Mouse (Mus musculus) adrenal gland, adult 18-20 months (tissue): ENCODE data around the gene Cul9. TPM values are rescaled to one million over a fixed set of nuclear protein-coding genes. Genes with fewer than 3 reads are reported as not detected.
"Not testable (repeated sequence)": the region's sequence is repeated elsewhere in the genome, so short reads cannot be mapped to it uniquely, and the experiment has no call there.

Experiments
- DNase-seq, 2 experiments: peaks; one replicate each; pipeline ENCODE4 v3.0.0; 2021 to 2022; ENCODE audit warnings: low spot score in 2 of 2
- total RNA-seq, 2 experiments: library from RNA; stranded (reverse); gene quantifications; 1 replicate in 1 of 2; 2 replicates in 1 of 2; pipeline ENCODE4 v1.2.3; 2021

The Cul9 gene
- total RNA-seq, 2 experiments from 2014 or later: 24.8 to 30.1 TPM

- no peak for DNase-seq
Measured at GRCm38 (mm10) chr17:46505617-46506016, 40.6 kb downstream of the Cul9 start.

DNA sequence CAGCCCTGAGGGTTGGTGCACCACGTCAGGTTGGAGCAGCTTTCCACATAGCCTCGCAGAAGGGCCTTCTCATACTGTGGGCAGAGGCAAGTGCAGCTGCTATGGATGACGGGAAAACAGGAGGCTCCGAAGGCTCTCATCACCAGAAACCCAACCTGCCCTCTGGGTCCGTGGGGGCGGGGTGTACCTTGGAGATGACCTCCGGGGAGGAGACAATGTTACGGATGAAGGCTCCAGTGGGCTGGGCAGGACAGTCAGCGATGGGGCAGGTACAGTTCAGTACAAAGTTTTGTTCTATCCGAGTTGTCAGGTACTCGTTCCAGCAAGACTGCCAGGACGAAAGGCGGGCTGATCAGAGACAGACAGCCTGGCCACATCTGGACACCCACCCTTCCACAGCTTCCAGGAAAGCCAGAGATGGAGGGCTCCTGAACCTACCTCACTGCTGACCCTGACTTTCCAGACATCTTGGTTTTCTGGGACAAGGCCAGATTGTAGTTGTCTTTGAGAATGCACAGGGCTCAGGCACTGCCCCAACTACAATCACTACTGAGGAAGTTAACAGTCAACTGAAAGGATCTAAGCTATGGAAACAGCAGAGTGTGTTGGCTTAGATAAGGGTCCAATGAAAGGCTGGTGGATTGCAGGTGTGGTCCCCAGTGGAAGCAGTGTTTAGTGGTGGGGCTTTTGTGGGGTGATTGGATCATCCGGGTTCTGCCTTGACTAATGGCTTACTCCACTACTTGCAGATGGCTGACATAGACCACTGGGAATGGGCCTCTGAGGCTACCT is 42.1 kb downstream of the Cul9 start:
- no peak for DNase-seq

DNA sequence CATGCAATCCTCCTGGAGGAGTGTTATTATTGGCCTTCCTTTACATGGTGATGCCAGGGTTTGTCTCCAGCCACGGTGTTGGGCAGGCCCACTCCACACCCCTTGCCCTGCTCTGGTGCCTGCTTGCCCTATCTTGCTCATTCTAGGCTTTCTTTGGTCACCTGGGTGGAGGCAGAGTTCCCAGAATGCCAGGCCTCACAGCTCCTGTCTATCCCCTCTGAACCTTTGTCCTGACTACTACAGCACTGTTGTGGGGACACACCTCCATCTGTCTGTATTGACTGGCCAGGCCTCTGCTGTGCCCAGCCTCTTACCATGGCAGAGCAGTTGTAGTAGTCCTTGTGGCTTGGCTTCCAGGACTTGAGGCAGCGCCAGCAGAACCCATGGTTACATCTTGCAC is 43.4 kb downstream of the Cul9 start:
- no peak for DNase-seq

- DNase-seq: no peak
Measured at GRCm38 (mm10) chr17:46497956-46498355, 48.2 kb downstream of the Cul9 start.

DNA sequence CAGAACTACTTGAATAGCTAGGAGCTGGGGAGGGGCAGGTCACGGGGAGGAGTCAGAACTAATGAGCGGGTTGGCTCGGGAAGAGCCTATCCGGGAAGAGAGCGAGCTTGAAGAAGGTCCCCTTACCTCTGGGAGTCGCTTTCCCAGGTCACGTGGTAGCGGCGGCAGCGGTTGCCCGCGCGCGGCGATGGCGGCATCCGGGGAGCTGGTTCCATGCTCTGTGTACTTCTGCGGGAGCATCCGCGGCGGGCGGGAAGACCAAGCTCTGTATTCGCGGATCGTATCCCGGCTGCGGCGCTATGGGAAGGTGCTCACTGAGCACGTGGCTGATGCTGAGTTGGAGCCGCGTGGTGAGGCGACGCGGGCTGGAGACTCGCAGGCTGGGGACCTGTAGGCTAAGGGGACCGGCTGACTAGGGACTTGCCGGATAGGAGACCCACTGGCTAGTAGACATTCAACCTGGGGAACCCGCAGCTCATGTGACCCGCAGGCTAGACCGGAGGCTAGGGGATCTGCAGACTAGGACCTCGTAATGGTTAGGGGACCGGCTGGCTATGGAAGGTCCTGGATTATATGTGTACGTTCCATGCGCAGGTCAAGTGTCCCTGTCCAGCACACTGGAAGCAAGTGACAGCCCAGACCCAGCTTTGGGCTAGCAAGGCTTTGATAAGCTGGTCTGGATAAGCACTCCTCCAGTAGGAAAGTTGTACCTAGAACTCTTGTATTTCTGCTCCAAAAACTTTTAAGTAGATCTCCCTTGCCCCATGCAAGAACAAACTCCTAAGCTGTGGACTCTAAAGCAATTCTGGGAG is 49.4 kb downstream of the Cul9 start, which contains the start of gene Dnph1:
Dnph1 (plus strand) TSS at position 89 of the 812 bp plus-strand sequence.
- peak; percentile 60 to 73 for DNase-seq

DNA sequence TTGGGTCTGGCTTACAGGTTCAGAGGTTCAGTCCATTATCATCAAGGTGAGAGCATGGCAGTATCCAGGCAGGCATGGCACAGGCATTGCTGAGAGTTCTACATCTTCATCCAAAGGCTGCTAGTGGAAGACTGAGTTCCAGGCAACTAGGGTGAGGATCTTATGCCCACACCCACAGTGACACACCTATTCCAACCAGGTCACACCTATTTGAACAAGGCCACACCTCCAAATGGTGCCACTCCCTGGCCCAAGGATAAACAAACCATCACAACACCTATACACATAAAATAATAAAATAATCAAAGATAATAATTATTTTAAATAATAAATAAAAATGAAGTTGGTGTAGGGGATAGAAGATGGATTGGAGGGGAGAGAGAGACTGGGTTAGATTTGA is 50.1 kb downstream of the Cul9 start:
- not testable (repeated sequence) for DNase-seq

GRCm38 (mm10) chr17:46495486-46495885 is 50.7 kb downstream of the Cul9 start:
- no peak for DNase-seq

GRCm38 (mm10) chr17:46487431-46487830 is 58.8 kb downstream of the Cul9 start, which contains the start of gene Ttbk1:
Gene Ttbk1, minus strand, starts transcription at chr17:46487675.
- no peak for DNase-seq

GRCm38 (mm10) chr17:46486995-46487394 is 59.2 kb downstream of the Cul9 start:
- no peak for DNase-seq

DNA sequence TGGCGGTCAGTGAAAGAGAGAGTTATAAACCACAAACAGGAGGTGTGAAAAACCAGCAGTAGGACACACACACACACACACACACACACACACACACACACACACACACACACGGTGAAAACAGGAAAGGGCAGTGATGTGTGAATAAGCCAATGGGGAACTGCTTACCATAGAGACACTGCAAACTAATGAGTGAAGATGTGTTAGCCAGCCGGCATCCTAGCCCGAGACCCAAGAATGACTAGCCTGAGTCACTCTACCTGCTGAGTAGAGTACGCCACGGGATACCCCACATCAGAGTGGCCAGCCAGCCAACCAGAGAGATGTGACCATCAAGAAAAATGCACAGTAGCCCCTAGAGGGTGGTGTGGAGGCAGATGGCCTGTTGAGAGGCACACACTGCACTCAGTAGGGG is 61.7 kb downstream of the Cul9 start:
- DNase-seq: no peak

DNA sequence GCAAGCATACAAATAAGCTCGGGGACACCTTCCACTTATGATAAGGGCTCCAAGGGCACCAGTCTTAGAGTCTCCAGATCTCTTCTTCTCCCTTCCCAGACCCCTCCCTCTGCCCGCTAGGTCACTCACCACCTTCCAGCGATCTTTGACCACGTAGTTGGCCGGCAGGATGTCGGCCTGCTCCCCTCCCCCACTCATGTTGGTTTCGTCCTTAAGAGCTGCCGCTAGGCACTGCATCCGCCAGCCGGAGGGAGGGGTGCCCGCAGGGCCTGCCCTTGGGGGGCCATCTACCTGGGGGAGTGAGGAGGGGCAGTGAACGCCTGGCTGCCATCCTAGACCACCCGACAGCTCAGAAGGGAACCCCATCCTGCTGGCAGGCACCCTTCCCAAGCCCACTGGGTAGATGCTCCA is 62.2 kb downstream of the Cul9 start:
- DNase-seq: peak in 1 of 2 experiments; percentile 28

- no peak for DNase-seq
Measured at GRCm38 (mm10) chr17:46483561-46484001, 62.6 kb downstream of the Cul9 start.

DNA sequence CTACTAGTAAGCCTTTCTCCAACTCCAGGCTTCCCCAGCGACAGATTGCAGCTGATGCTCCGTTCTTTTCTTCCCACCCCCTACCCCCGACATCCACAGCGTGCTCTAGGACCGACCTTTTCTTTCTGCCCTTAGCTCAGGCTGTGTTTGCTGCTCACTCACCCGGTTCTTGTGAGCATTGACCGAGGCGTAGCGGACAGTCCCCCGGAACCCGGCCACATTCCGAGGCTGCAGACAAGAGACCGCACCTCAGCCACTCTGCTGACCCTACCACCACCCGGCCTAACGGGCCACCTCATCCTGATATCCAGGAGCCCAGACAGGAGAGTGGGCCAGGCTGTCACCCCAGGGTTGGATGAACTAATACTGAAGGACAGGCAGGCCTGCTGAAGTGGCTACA is 68.9 kb downstream of the Cul9 start:
- DNase-seq: no peak

GRCm38 (mm10) chr17:46476601-46477000 is 69.6 kb downstream of the Cul9 start:
- no peak for DNase-seq

GRCm38 (mm10) chr17:46467830-46468229 is 78.4 kb downstream of the Cul9 start:
- DNase-seq: no peak

DNA sequence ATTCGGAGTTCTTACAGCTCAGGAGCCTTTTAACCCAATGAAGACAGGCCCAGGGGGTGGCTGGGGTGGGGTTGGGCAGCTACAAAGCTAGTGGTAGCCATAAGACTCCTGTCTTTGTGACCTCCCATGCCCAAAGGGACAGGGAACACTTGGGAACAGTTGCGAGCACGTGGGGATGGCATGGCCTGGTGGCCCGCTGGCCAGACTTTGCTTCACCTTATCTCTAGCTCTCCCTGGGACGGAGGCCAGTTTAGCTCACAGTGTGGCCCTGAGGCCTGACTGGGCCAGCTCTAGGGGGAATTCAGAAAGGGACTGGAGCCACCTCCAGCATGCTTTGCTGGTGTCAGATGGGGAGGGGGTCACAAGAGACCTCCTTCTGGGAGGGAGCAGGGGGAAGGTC is 84.0 kb downstream of the Cul9 start:
- no peak for DNase-seq

- no peak for DNase-seq
Measured at GRCm38 (mm10) chr17:46461347-46461746, 84.8 kb downstream of the Cul9 start.

- DNase-seq: no peak
Measured at GRCm38 (mm10) chr17:46460673-46461072, 85.5 kb downstream of the Cul9 start.

DNA sequence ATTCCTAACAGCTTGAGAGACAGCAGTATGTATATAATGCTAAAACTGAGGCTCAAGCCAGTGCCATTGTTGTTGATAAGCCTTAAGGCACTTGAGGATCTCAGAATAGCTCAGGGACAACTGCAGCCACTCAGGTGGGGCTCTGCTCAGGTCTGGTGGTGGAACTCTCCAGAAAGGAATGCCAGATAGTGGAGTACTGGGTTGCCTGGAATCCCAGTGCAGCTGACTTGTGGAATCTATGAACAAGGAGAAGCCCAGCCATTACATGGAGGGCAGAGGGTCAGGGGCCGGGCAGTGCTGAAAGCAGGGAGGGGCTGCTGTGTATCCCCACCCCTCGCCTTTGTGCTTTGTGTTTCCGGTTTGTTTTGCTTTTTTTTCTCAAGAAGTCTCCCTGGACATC is 87.7 kb downstream of the Cul9 start:
- no peak for DNase-seq

DNA sequence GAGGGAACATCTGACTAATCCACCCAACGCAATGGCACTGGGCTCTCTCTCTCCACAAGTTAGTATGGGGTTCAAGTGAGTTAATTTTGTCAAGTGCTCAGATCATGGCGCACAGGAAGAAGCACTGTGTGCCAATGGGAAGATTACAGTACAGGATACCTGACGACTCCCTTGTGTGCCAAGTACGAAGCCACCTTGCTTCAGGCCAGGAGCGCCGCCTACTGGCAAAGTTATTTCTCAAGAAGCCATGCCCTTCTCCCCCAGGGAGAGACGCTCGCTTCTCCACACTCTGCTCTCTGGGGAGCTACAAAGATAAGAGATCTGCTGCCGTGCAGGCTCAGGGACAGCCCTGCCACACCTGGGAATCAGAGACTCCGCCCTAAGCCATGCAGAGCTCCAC is 88.4 kb downstream of the Cul9 start:
- DNase-seq: peak; percentile 29 to 59

GRCm38 (mm10) chr17:46455110-46455691 is 91.0 kb downstream of the Cul9 start:
- peak in 1 of 2 experiments; percentile 30 for DNase-seq

DNA sequence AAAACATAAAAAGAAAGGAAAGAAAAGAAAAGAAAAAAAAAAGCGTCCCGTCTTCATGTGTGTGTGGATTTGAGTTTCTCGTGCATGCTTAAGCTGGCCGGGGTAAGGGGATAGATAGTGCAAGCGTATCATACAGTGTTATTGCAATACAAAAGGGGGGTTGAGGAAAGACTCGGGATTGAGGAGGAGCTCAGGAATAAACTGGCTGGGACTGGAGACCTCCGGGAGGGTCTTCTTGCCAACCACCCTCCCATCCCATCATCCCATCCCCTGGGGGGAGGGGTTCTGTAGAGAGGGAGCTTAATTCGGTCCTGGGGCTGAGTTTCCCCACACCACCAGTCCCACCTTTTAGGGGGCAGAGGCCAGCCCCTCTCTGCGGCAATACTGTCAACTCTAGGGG is 91.6 kb downstream of the Cul9 start:
- no peak for DNase-seq
